In the genomic region with DNA sequence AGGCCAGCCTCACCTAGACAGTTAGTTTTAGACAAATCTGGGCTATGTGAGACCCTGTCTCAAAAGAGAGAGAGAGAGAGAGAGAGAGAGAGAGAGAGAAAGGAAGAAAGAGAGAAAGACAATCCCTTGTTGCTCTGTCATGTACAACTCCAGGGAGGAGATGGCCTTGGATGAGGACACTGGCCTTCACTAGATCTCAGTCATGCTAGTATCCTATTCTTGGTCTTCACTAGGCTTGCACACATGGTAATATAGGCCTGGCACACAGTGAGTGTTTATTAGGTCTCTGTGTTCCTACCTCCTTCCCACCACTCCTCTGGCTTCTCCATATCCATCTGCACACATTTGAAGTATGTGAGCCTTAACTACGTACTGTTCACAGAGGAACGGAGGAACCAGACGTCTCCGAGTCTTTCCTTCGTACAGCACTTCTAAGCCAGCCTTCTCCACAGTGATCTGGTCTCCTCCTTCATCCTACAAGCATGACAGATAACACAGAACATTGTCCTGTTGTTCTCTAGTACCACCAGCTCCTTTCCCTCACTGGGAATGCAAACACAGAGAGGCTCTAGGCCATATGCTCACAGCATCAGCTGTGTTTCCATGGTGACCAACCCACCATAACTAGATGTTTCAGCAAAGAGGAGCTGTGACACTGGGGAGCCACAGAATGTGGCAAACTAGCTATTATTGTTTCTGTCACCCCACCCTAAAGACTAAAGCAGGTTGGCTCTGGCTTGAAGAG, we compare ENCODE assay signal across 10 mouse cellular contexts. TPM values are rescaled to one million over a fixed set of nuclear protein-coding genes. Genes with fewer than 3 reads are reported as not detected.
A peak's percentile ranks its signal among the peaks of the same experiment; 100 is the strongest.
DNase-seq lines count a peak whose midpoint lies in the region; ATAC-seq and TF ChIP-seq lines count a peak whose summit lies in the region.
"Had no signal": no experiment of that assay in that cellular context is flagged by ENCODE, and none has a peak within 500 bp of the region (broad histone marks: within the 10 kb centered on the region; RNA-seq: fewer than 3 reads in every experiment).

No protein-coding gene starts in this region.

- TF ChIP-seq EP300 in heart, adult 2 months (IDR thresholded peaks at IDR 0.05; ENCODE audit: insufficient read depth, low read depth, low read length) = no peak

- DNase-seq in neural tube, embryonic 10.5 days (ENCODE audit: extremely low spot score, low spot score) = no peak
- peak; percentile 71 to 94 for DNase-seq in left cerebral cortex, postnatal 25 days (ENCODE audit: low spot score in 2 of 2)
- DNase-seq in telencephalon, adult 2 months (ENCODE audit: low read depth, low spot score) = peak; percentile 92
- no peak for DNase-seq in heart, adult 2 months
- DNase-seq in spleen, postnatal 14 days (ENCODE audit: low spot score in 2 of 2) = no peak
- DNase-seq in spleen, adult 12 weeks (ENCODE audit: low spot score) = no peak
- DNase-seq: adrenal gland, postnatal 14 days had no signal

- intact Hi-C loops in left cerebral cortex, postnatal 25 days (cut with DNase I) = loop anchor here (5.0 kb wide), 1 partner anchor 46 kb away; no protein-coding TSS in a partner anchor
- intact Hi-C loops in heart, adult 2 months (cut with DNase I) = no loop called here

- H3K79me2 ChIP-seq in heart, adult 2 months (replicated peaks; ENCODE audit: control insufficient read depth, insufficient read depth, low read length) = no peaks in the 10 kb centered on the region

- no peak overlapping the region for H3K4me3 ChIP-seq in neural tube, embryonic 14.5 days (ENCODE audit: low read depth, low read length)
- H3K4me3 ChIP-seq in hindbrain, embryonic 16.5 days (ENCODE audit: low read length) = no peak overlapping the region
- no peak overlapping the region for H3K4me3 ChIP-seq in heart, adult 2 months

- 79% methylated on average over 5 of the region's 5 CpGs for WGBS in neural tube, embryonic 14.5 days
- WGBS in hindbrain, embryonic 16.5 days = 77% methylated on average over 5 of the region's 5 CpGs
- WGBS in heart, adult 2 months = 88% methylated on average over 5 of the region's 5 CpGs

- no peak overlapping the region for H3K4me2 ChIP-seq in neural tube, embryonic 14.5 days (ENCODE audit: low read depth, low read length)
- no peak overlapping the region for H3K4me2 ChIP-seq in hindbrain, embryonic 16.5 days (ENCODE audit: low read length)

- ATAC-seq in neural tube, embryonic 14.5 days (ENCODE audit: low read depth) = peak; percentile 65; the same call in 1 of the 2 replicates
- ATAC-seq in hindbrain, embryonic 16.5 days = peak; percentile 69; the same call in 1 of the 2 replicates

- H3K27me3 ChIP-seq in neural tube, embryonic 14.5 days (ENCODE audit: control insufficient read depth, insufficient read depth, low read length) = no peaks in the 10 kb centered on the region
- no peaks in the 10 kb centered on the region for H3K27me3 ChIP-seq in hindbrain, embryonic 16.5 days (replicated peaks; ENCODE audit: control insufficient read depth, insufficient read depth, low read length)
- no peaks in the 10 kb centered on the region for H3K27me3 ChIP-seq in heart, adult 2 months (ENCODE audit: control insufficient read depth, insufficient read depth, low read length)

- no peaks in the 10 kb centered on the region for H3K36me3 ChIP-seq in neural tube, embryonic 14.5 days (ENCODE audit: control insufficient read depth, insufficient read depth, low read length)
- no peaks in the 10 kb centered on the region for H3K36me3 ChIP-seq in hindbrain, embryonic 16.5 days (ENCODE audit: control insufficient read depth, insufficient read depth, low read length)
- no peaks in the 10 kb centered on the region for H3K36me3 ChIP-seq in heart, adult 2 months (ENCODE audit: control insufficient read depth, insufficient read depth, low read length)
- H3K36me3 ChIP-seq: G1E had no signal

- no peak for TF ChIP-seq CTCF in heart, adult 2 months (IDR thresholded peaks at IDR 0.05)

- no peak overlapping the region for H3K9ac ChIP-seq in neural tube, embryonic 14.5 days (replicated peaks; ENCODE audit: low read depth, low read length)
- no peak overlapping the region for H3K9ac ChIP-seq in hindbrain, embryonic 16.5 days (ENCODE audit: low read depth, low read length)
- no peak overlapping the region for H3K9ac ChIP-seq in heart, adult 2 months (ENCODE audit: low read depth, low read length)

- peaks cover 5% of the 10 kb centered on the region; the same call in 1 of the 2 replicates for H3K4me1 ChIP-seq in neural tube, embryonic 14.5 days (ENCODE audit: control insufficient read depth, insufficient read depth, low read length)
- H3K4me1 ChIP-seq in hindbrain, embryonic 16.5 days (ENCODE audit: control insufficient read depth, insufficient read depth, low read depth, low read length) = no peaks in the 10 kb centered on the region
- no peaks in the 10 kb centered on the region for H3K4me1 ChIP-seq in heart, adult 2 months (ENCODE audit: control insufficient read depth, insufficient read depth, low read length)

- TF ChIP-seq POLR2A in heart, adult 2 months (IDR thresholded peaks at IDR 0.05; ENCODE audit: insufficient read depth, low read depth, low read length) = no peak

- H3K27ac ChIP-seq in neural tube, embryonic 14.5 days (ENCODE audit: low read depth, low read length) = no peak overlapping the region
- H3K27ac ChIP-seq in hindbrain, embryonic 16.5 days (ENCODE audit: low read depth, low read length) = 0 out of 2 replicates have a peak overlapping the region, but pooled peaks have one; percentile 14
- no peak overlapping the region for H3K27ac ChIP-seq in heart, adult 2 months

- H3K9me3 ChIP-seq in neural tube, embryonic 14.5 days (ENCODE audit: control insufficient read depth, low read length) = no peaks in the 10 kb centered on the region
- no peaks in the 10 kb centered on the region for H3K9me3 ChIP-seq in hindbrain, embryonic 16.5 days (ENCODE audit: control insufficient read depth, low read length)
- H3K9me3 ChIP-seq: G1E had no signal

RNA-seq across cellular contexts. Expression of a gene that starts 33.6 kb away (rescaled TPM):
- polyA plus RNA-seq in neural tube, embryonic 14.5 days (2014; fragmentation: Nextera tagmentation; extraction: Ambion mirVana) = 18.9 and 22.1 TPM in 2 replicates
- 18.3 and 19.6 TPM in 2 replicates for polyA plus RNA-seq in hindbrain, embryonic 16.5 days (2015; fragmentation: Nextera tagmentation; extraction: Ambion mirVana)
- total RNA-seq in left cerebral cortex, postnatal 25 days (2021) = 10 to 100 TPM; 21.0 to 24.6 TPM
- total RNA-seq in heart, adult 2 months (2021) = 10 to 100 TPM; 48.5 to 52.0 TPM
- polyA plus RNA-seq in heart, adult 2 months (2012; rRNA removed) = 17.5 and 29.8 TPM in 2 replicates
- polyA plus RNA-seq: G1E had no signal

Comparison
In these comparisons a context has a peak if more than half of its experiments do, and no peak if none do; other contexts are left out.
1. DNase-seq: peak in left cerebral cortex, postnatal 25 days (2 of 2) and telencephalon, adult 2 months (single experiment); none in neural tube, embryonic 10.5 days (single experiment), heart, adult 2 months (0 of 2), spleen, postnatal 14 days (0 of 2) and spleen, adult 12 weeks (single experiment).